Mouse (Mus musculus) ES-E14 (cell line): ENCODE data around the gene Fstl3.

Experiments
- CHD2 ChIP-seq: IDR thresholded peaks from 2 replicates; pipeline ENCODE4 v1.6.1; 2014; ENCODE audit warnings: mild to moderate bottlenecking, low read depth, low read length, inconsistent platforms
- MAFK ChIP-seq: IDR thresholded peaks from 2 replicates; pipeline ENCODE4 v1.6.1; 2014; ENCODE audit warnings: mild to moderate bottlenecking, low read depth, low read length, inconsistent platforms; ENCODE audit not compliant: insufficient read depth

- TF ChIP-seq CHD2 (no peak), MAFK (no peak)
Measured at GRCm38 (mm10) chr10:79765228-79765745, 11.8 kb upstream of the Fstl3 start.
